Mouse (Mus musculus) ES-Bruce4 (cell line): ENCODE data around the gene Slc2a3.

Source experiments
- CTCF ChIP-seq: IDR thresholded peaks from one replicate; pipeline ENCODE4 v1.8.1; 2011; ENCODE audit warnings: low read depth, low read length
- EP300 ChIP-seq: IDR thresholded peaks from 2 replicates; pipeline ENCODE4 v1.6.1; 2011; ENCODE audit warnings: low read depth, low read length; ENCODE audit not compliant: insufficient read depth
- POLR2A ChIP-seq: IDR thresholded peaks from one replicate; pipeline ENCODE4 v1.8.1; 2011; ENCODE audit warnings: low read length; ENCODE audit not compliant: insufficient read depth

GRCm38 (mm10) chr6:122686709-122687108 lies 114.7 kb downstream of the Slc2a3 start:
- TF ChIP-seq POLR2A (no peak), CTCF (no peak), EP300 (no peak)
